Mouse (Mus musculus) kidney, postnatal 36 days (tissue): ENCODE data around the gene Cela3b.

Experiments used
- DNase-seq, 2 experiments: peaks; one replicate each; pipeline ENCODE4 v3.0.0; 2021 to 2022; ENCODE audit warnings: mixed read lengths in 2 of 2

Cela3b gene

DNA sequence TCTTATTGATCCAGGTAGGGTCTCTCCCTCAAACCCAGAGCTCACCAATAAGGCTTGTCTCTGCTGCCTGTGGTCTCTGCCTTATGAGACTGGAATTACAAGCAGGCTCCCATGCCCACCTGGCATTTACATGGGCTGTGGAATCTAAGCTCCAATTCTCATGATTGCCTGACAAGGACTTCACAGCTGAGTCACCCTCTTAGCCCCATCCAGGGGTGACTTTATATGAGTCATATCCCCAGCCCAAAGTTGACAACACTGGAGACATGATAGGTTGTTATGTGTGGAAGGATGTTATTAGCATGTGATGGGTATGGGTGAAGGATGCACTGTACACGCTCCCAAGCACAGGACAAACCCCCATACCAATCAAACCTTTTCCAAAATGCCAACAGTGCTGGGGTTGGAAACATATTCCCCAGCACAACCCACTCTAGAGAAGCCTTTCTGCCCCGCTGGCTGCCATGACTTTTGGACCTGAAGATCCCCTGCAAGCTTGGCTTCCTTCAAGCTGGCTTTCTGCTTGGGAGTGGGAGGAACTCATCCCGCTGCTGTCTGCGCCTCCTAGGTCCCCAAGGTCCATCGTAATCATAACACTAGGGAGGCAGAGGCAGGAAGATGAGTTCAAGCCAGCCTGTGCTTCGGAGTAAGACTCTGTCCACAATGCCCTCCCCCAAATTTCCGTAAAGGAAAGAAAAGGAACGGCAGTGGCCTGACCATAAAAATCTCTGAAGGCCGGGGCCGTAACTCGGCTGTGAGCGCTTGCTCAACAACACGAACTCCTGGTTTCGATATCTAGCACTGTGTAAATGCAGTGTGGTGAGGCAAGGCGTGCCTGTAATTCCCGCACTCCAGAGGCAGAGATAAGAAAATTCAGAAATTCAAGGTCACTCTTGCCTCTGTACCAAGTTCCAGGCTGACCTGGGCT, 58.5 kb downstream of the Cela3b start:
- DNase-seq = no peak
